Mouse (Mus musculus): Measurements from ENCODE around the gene Mrps9. TPM values are rescaled to one million over a fixed set of nuclear protein-coding genes. Genes with fewer than 3 reads are reported as not detected.

Mrps9 gene
- total RNA-seq (2021): 10 to 100 TPM; 42.0 to 42.3 TPM
- long read RNA-seq, experiment 1, transcript Mrps9-201 (11 exons, 1,418 nt): major isoform, 22 of 36 reads
- long read RNA-seq, experiment 1, partial matches to known transcripts: 3 of 36 reads
- long read RNA-seq, experiment 1, other reads (novel, unspliced or antisense): 11 of 36 reads
- long read RNA-seq, experiment 2, transcript Mrps9-201 (11 exons, 1,418 nt): major isoform, 20 of 27 reads
- long read RNA-seq, experiment 2, partial matches to known transcripts: 1 of 27 reads
- long read RNA-seq, experiment 2, other reads (novel, unspliced or antisense): 6 of 27 reads

DNA sequence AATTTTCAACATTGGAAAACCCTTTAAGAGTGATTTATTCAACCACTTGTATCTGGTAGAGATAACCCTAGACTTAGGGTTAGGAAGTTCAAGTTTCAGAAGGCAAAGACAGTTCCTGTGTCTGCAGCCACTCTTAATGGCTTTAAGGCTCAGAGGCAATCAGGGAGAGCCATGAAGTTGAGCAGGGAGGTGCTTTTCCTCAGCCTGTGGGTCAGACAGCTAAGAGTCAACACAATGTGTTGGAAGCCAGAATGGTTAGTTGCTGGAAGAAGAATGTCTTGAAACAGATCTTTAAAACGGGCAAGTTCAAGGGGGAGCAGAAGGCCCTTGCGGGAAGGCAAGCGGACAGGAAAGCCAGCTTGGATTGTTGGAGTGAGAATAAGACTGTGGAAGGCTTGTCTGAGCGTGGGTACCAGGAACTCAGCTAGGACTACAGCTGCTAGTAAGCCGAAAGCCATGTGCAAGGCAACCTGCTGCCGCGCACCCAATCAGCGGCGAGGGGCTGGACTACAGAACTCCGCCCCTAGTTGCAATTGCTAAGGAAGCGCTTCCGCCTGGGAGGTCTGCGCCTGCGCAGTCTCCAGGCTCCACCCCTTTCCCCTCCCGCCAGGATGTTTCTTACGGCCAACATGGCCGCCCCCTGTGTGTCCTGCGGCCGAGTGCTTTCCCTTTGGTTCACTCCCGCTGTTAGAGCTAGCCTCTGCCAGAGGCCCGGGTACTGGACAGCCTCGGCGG lies at the start of gene Mrps9:
Gene Mrps9 (plus strand): TSS at position 571 of the 735 bp plus-strand sequence.
- intact Hi-C loops (cut with DNase I): no loop called here
- H3K4me3 ChIP-seq: peak within 1 kb of the TSS; percentile 95
- H3K27ac ChIP-seq: peak within 1 kb of the TSS; percentile 83
- DNase-seq (ENCODE audit: extremely low spot score in 1 of 2, low spot score in 2 of 2): peak; percentile 96 to 97
- no peak; the same call in 1 of the 2 replicates for TF ChIP-seq CTCF (IDR thresholded peaks at IDR 0.05)

GRCm38 (mm10) chr1:42813301-42813845 lies 37.7 kb upstream of the Mrps9 start:
- DNase-seq (ENCODE audit: extremely low spot score in 1 of 2, low spot score in 2 of 2): no peak
- TF ChIP-seq CTCF (IDR thresholded peaks at IDR 0.05): no peak
- H3K4me3 ChIP-seq: no peak overlapping the region
- no peak overlapping the region for H3K27ac ChIP-seq
- intact Hi-C loops (cut with DNase I): no loop called here

DNA sequence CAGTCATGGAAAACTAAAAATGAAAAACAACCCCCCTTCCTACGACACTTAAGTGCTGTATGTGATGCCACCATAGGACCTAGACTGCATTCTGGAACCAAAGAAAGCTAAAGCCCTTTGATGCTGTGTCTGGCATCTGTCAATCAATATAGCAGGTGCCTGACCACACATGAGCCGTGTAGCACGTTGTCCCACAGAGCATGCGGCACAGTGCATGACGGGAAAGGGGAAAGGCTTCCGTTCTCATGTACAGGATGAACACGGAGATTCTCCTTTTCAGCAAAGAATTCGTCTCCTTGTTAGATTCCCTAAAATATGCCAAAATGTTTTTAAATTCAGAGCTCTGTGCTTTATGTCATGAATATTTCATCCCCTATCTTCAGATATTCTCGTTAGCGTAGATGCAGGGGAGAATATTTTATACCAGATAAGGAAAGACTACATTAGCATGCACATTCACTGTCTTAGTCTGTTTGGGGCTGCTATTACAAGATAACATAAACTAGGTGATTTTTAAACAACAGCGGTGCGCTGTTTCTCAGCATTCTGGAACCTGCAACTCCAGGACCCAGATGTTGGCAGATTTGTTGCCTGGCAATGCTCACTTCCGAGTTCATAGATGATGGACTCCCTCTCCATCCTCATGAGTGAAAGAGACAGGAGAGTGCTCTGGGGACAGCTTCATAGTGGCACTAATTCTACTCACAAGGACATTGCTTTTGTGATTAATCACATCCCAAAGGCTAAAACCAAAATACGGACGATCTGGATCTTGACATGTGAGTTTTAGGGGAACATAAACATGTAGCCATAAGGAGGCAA lies 36.0 kb upstream of the Mrps9 start:
- Histone ChIP-seq H3K27ac (0 out of 2 replicates have a peak overlapping the region, but pooled peaks have one; percentile 17), H3K4me3 (no peak overlapping the region)
- no peak for TF ChIP-seq CTCF (IDR thresholded peaks at IDR 0.05)
- DNase-seq (ENCODE audit: extremely low spot score in 1 of 2, low spot score in 2 of 2): no peak
- intact Hi-C loops (cut with DNase I): no loop called here

DNA sequence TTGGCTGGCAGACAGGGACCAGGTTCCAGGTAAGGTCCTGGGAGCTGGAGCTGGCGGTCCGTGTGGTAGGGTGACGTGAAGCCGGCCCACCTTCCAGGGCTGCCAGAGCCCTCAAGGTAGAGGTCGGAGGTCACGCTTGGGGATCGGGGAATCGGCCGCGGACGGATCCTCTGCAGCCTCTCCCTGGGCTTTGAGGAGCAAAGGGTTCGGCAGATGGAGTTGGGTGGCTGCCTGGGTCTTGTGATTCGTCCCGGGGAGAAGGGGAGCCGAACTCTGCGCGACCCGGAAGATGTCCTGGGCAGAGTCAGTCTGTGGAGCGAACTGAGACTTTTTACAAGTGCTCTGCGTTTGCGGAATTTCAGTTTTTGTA lies 350 bp downstream of the Mrps9 start:
- intact Hi-C loops (cut with DNase I): no loop called here
- H3K27ac ChIP-seq: peak overlapping the region; percentile 83
- no peak for TF ChIP-seq CTCF (IDR thresholded peaks at IDR 0.05)
- H3K4me3 ChIP-seq: peak overlapping the region; percentile 95
- no peak for DNase-seq (ENCODE audit: extremely low spot score in 1 of 2, low spot score in 2 of 2)

DNA sequence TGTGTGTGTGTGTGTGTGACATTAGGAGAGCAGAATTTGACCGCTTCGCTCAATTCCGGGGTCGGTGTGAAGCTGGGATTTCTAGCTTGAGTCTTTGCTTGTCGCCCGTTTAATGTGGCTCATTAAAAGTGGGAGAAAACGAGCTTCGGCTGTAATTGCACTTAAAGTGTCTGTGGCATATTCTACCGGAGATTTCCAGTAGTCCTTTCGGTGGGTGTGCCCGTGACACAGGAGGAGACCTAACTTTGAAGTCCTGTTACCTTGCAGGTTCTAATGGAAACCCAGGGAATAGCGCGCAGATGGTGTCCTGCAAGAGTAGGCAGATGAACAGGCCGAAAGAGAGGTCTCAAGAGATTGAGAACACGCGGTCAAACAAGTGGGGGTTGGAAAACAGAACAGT lies 777 bp downstream of the Mrps9 start:
- no peak for DNase-seq (ENCODE audit: extremely low spot score in 1 of 2, low spot score in 2 of 2)
- TF ChIP-seq CTCF (IDR thresholded peaks at IDR 0.05): no peak
- intact Hi-C loops (cut with DNase I): no loop called here
- Histone ChIP-seq H3K27ac (no peak overlapping the region), H3K4me3 (peak overlapping the region; percentile 95)

DNA sequence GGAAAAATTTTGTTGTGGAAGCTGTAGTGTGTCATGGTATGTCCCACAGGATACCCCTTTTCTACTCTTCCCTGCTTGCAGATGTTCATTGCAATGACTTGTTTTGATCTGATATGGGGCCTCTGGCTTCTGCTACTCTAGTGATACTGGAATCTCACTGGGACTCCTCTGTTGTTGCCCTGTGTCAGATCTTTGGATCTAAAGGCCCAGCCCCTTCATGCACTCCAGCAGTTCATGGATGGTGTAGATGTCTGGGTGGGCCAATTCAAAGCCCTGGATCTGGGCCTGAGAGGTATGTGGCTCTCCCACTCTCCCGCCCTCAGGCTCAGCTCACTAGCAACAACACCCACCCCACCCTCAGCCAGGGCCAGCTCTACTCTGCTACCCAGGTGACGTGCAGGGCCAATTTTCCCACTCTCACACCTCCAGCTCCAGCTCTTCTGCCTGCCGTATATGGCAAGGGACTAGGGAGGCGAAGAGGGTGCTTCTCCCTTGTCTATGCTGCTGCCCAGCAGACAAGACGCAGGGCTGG lies 13.8 kb downstream of the Mrps9 start:
- Histone ChIP-seq H3K27ac (no peak overlapping the region), H3K4me3 (no peak overlapping the region)
- intact Hi-C loops (cut with DNase I): no loop called here
- TF ChIP-seq CTCF (IDR thresholded peaks at IDR 0.05): no peak
- DNase-seq (ENCODE audit: extremely low spot score in 1 of 2, low spot score in 2 of 2): no peak

DNA sequence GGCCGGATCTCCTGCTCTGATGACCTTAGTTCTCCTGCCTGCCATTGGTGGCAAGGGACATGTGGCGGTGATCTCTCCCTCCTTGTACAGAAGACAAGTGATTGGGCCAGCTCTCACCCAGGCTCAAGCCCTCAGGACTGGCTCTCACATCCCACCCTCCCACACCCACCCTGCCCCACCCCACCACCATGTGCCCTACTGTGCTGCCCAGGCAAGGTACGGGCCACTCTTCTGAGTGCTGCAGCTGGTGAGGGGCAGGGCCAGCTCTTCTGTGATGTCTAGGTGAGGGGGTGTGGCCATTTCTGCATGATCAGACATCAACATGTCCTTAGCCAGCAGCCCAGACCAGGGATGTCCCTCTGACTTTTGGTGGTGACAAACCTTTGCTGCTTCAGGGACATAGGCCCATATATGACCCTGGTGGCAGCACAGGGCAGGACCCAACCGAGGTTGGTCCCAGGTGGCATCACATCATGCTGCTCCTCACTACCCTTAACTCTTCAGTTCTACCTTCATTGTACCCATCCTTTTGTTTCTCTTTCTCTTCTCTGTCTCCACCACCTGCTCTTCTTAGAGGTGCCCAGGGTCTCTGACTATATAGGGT lies 14.4 kb downstream of the Mrps9 start:
- Histone ChIP-seq H3K27ac (no peak overlapping the region), H3K4me3 (no peak overlapping the region)
- intact Hi-C loops (cut with DNase I): no loop called here
- DNase-seq (ENCODE audit: extremely low spot score in 1 of 2, low spot score in 2 of 2): no peak
- TF ChIP-seq CTCF (IDR thresholded peaks at IDR 0.05): no peak

- no peak overlapping the region for H3K27ac ChIP-seq
- DNase-seq (ENCODE audit: extremely low spot score in 1 of 2, low spot score in 2 of 2): no peak
- H3K4me3 ChIP-seq: no peak overlapping the region
- intact Hi-C loops (cut with DNase I): no loop called here
- TF ChIP-seq CTCF (IDR thresholded peaks at IDR 0.05): no peak
Observed at GRCm38 (mm10) chr1:42865986-42866385, 15.0 kb downstream of the Mrps9 start.

- TF ChIP-seq CTCF (IDR thresholded peaks at IDR 0.05): no peak
- Histone ChIP-seq H3K4me3 (no peak overlapping the region), H3K27ac (no peak overlapping the region)
- intact Hi-C loops (cut with DNase I): no loop called here
- no peak for DNase-seq (ENCODE audit: extremely low spot score in 1 of 2, low spot score in 2 of 2)
Observed at GRCm38 (mm10) chr1:42867188-42867587, 16.2 kb downstream of the Mrps9 start.

- Histone ChIP-seq H3K27ac (no peak overlapping the region), H3K4me3 (no peak overlapping the region)
- DNase-seq (ENCODE audit: extremely low spot score in 1 of 2, low spot score in 2 of 2): peak in 1 of 2 experiments; percentile 43
- intact Hi-C loops (cut with DNase I): no loop called here
- no peak for TF ChIP-seq CTCF (IDR thresholded peaks at IDR 0.05)
Observed at GRCm38 (mm10) chr1:42874174-42874573, 23.1 kb downstream of the Mrps9 start.

DNA sequence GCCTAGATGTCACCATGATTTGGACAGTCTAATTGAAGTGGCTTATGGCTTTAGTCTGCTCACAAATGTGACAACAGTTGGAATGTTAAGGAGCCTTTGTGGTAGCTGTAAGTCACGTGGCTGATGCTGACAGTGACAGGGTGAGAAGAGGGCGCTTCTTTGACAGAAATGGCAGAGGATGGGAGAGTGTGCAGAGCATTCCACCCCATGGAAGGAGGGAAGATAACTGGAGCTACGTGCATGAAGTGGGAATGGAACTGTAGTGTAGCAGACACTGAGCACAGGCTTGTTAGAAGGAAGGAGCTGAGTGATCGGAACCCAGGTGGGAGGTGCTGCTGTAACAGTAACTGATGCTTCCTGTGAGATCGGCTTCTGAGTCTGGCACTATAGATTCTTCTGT lies 24.2 kb downstream of the Mrps9 start:
- Histone ChIP-seq H3K27ac (no peak overlapping the region), H3K4me3 (no peak overlapping the region)
- no peak for DNase-seq (ENCODE audit: extremely low spot score in 1 of 2, low spot score in 2 of 2)
- intact Hi-C loops (cut with DNase I): no loop called here
- no peak for TF ChIP-seq CTCF (IDR thresholded peaks at IDR 0.05)

All from left cerebral cortex, adult 2 months (tissue).